In the genomic region with DNA sequence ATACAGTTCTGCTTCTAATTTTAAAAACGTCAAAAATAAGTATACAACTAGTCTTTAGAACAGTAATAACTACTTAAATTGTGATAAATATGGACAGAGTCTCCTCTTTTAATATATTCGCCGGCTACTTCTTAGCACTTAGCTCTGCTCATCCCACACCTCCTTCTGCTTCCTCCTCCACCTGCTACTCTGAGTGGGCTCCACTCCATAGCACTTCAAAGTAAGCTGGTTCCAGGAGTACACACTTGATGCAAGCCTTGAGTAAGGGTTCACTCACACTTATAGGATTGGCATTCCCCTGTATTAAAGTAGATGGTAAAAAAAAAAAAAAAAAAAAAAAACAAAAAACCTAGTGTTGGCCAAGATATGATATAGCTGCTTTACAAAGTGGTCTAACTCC, we compare ENCODE assay signal across 18 mouse cellular contexts.
DNase-seq lines count a peak whose midpoint lies in the region; ATAC-seq lines count a peak whose summit lies in the region.
"Had no signal": no experiment of that assay in that cellular context is flagged by ENCODE, and none has a peak within 500 bp of the region (broad histone marks: within the 10 kb centered on the region; RNA-seq: fewer than 3 reads in every experiment).

No protein-coding gene starts in this region.

- H3K4me1 ChIP-seq in lung, embryonic 16.5 days (replicated peaks; ENCODE audit: control insufficient read depth, insufficient read depth, low read length) = no peaks in the 10 kb centered on the region
- H3K4me1 ChIP-seq: embryonic facial prominence, embryonic 10.5 days; embryonic facial prominence, embryonic 12.5 days; forebrain, embryonic 13.5 days; forebrain, embryonic 15.5 days had no signal

- H3K9ac ChIP-seq in lung, embryonic 16.5 days (ENCODE audit: low read length) = no peak overlapping the region
- H3K9ac ChIP-seq: embryonic facial prominence, embryonic 12.5 days; forebrain, embryonic 13.5 days; forebrain, embryonic 15.5 days had no signal

- no peaks in the 10 kb centered on the region for H3K36me3 ChIP-seq in lung, embryonic 16.5 days (ENCODE audit: control insufficient read depth, insufficient read depth, low read length)
- H3K36me3 ChIP-seq: embryonic facial prominence, embryonic 10.5 days; embryonic facial prominence, embryonic 12.5 days; forebrain, embryonic 15.5 days had no signal

- H3K9me3 ChIP-seq in lung, embryonic 16.5 days (ENCODE audit: control insufficient read depth, low read length) = no peaks in the 10 kb centered on the region
- H3K9me3 ChIP-seq: embryonic facial prominence, embryonic 10.5 days; embryonic facial prominence, embryonic 12.5 days; forebrain, embryonic 13.5 days; forebrain, embryonic 15.5 days had no signal

- WGBS in lung, embryonic 16.5 days = 82% methylated on average over 3 of the region's 3 CpGs

- H3K27me3 ChIP-seq in lung, embryonic 16.5 days (ENCODE audit: control insufficient read depth, insufficient read depth, low read depth, low read length) = no peaks in the 10 kb centered on the region
- H3K27me3 ChIP-seq: embryonic facial prominence, embryonic 12.5 days; forebrain, embryonic 13.5 days; forebrain, embryonic 15.5 days had no signal

- no peak overlapping the region for H3K4me2 ChIP-seq in lung, embryonic 16.5 days (ENCODE audit: low read depth, low read length)
- H3K4me2 ChIP-seq: embryonic facial prominence, embryonic 12.5 days; forebrain, embryonic 13.5 days; forebrain, embryonic 15.5 days had no signal

- H3K4me3 ChIP-seq in lung, embryonic 16.5 days (ENCODE audit: low read length) = no peak overlapping the region
- H3K4me3 ChIP-seq: embryonic facial prominence, embryonic 10.5 days; embryonic facial prominence, embryonic 12.5 days; forebrain, embryonic 13.5 days; forebrain, embryonic 15.5 days had no signal

- DNase-seq in lung, postnatal 36 days = no peak
- peak; percentile 52 for DNase-seq in right cerebral cortex, adult 18-20 months
- DNase-seq in right cerebral cortex, postnatal 4 days = no peak
- DNase-seq in telencephalon, adult 2 months (ENCODE audit: low read depth, low spot score) = peak; percentile 67
- DNase-seq in gastrocnemius, adult 8-10 months (ENCODE audit: low spot score in 2 of 2) = no peak
- DNase-seq: adrenal gland, adult 2 months; adrenal gland, postnatal 10 days; adrenal gland, postnatal 25 days; cerebellum, adult 11-12 months; cerebellum, adult 2 months; cerebellum, adult 9-10 months; cerebellum, postnatal 10 days; cerebellum, postnatal 25 days had no signal

- 0 out of 2 replicates have a peak, but pooled peaks have one; percentile 41 for ATAC-seq in lung, embryonic 16.5 days (ENCODE audit: low read depth)
- ATAC-seq: forebrain, embryonic 13.5 days; forebrain, embryonic 15.5 days had no signal

- H3K27ac ChIP-seq in lung, embryonic 16.5 days (ENCODE audit: low read length) = no peak overlapping the region
- H3K27ac ChIP-seq: embryonic facial prominence, embryonic 10.5 days; embryonic facial prominence, embryonic 12.5 days; forebrain, embryonic 13.5 days; forebrain, embryonic 15.5 days had no signal

Comparison
In these comparisons a context has a peak if more than half of its experiments do, and no peak if none do; other contexts are left out.
1. DNase-seq: peak in right cerebral cortex, adult 18-20 months (single experiment) and telencephalon, adult 2 months (single experiment); none in lung, postnatal 36 days (single experiment), right cerebral cortex, postnatal 4 days (single experiment) and gastrocnemius, adult 8-10 months (0 of 2).